Mouse (Mus musculus) cerebellum, postnatal 4 days (tissue): ENCODE measurements around the gene Slc22a14.
A peak's percentile ranks its signal among the peaks of the same experiment; 100 is the strongest.

Experiments
- DNase-seq, 2 experiments: peaks; one replicate each; pipeline ENCODE4 v3.0.0; 2022; ENCODE audit warnings: low spot score in 2 of 2, mixed read lengths in 1 of 2

Gene Slc22a14

GRCm38 (mm10) chr9:119205756-119206155, 159.6 kb downstream of the Slc22a14 start:
- no peak for DNase-seq

GRCm38 (mm10) chr9:119203617-119204016, 161.7 kb downstream of the Slc22a14 start:
- no peak for DNase-seq

- DNase-seq, result no peak
Observed at GRCm38 (mm10) chr9:119201653-119202052, 163.7 kb downstream of the Slc22a14 start.

GRCm38 (mm10) chr9:119199151-119199861, 166.0 kb downstream of the Slc22a14 start:
- no peak for DNase-seq

- peak in 1 of 2 experiments; percentile 24 for DNase-seq
Observed at GRCm38 (mm10) chr9:119192202-119192990, 173.0 kb downstream of the Slc22a14 start.

- DNase-seq, result no peak
Observed at GRCm38 (mm10) chr9:119181241-119181728, 184.1 kb downstream of the Slc22a14 start.

GRCm38 (mm10) chr9:119179292-119179691, 186.1 kb downstream of the Slc22a14 start:
- DNase-seq, result no peak

- DNase-seq, result no peak
Observed at GRCm38 (mm10) chr9:119167608-119168007, 197.7 kb downstream of the Slc22a14 start.

- no peak for DNase-seq
Observed at GRCm38 (mm10) chr9:119165548-119165947, 199.8 kb downstream of the Slc22a14 start.

- DNase-seq, result no peak
Observed at GRCm38 (mm10) chr9:119164743-119165142, 200.6 kb downstream of the Slc22a14 start.

GRCm38 (mm10) chr9:119160689-119161088, 204.7 kb downstream of the Slc22a14 start:
- no peak for DNase-seq

- no peak for DNase-seq
Observed at GRCm38 (mm10) chr9:119158861-119159260, 206.5 kb downstream of the Slc22a14 start, which contains the start of gene Gm47289. Gene Gm47289, plus strand, starts transcription at chr9:119159161.

GRCm38 (mm10) chr9:119156278-119157201, 208.8 kb downstream of the Slc22a14 start, which contains the start of gene Acaa1b:
Gene Acaa1b, minus strand, starts transcription at chr9:119157093.
- DNase-seq, result peak; percentile 72 to 82

GRCm38 (mm10) chr9:119155826-119156225, 209.5 kb downstream of the Slc22a14 start:
- no peak for DNase-seq

- DNase-seq, result no peak
Observed at GRCm38 (mm10) chr9:119155416-119155815, 209.9 kb downstream of the Slc22a14 start.

GRCm38 (mm10) chr9:119151751-119152150, 213.6 kb downstream of the Slc22a14 start:
- DNase-seq, result no peak

- no peak for DNase-seq
Observed at GRCm38 (mm10) chr9:119149601-119150000, 215.8 kb downstream of the Slc22a14 start.

- no peak for DNase-seq
Observed at GRCm38 (mm10) chr9:119146098-119146770, 219.1 kb downstream of the Slc22a14 start.

- no peak for DNase-seq
Observed at GRCm38 (mm10) chr9:119145638-119146037, 219.7 kb downstream of the Slc22a14 start.

- DNase-seq, result no peak
Observed at GRCm38 (mm10) chr9:119145137-119145536, 220.2 kb downstream of the Slc22a14 start.

GRCm38 (mm10) chr9:119144696-119145095, 220.7 kb downstream of the Slc22a14 start:
- DNase-seq, result peak; percentile 43 to 81
